Mouse (Mus musculus) layer of hippocampus, adult 9-10 months (tissue): ENCODE results near the gene Zdhhc4.

Experiments
- DNase-seq: peaks from one replicate; pipeline ENCODE4 v3.0.0; 2022; ENCODE audit warnings: low spot score

Zdhhc4 gene

DNA sequence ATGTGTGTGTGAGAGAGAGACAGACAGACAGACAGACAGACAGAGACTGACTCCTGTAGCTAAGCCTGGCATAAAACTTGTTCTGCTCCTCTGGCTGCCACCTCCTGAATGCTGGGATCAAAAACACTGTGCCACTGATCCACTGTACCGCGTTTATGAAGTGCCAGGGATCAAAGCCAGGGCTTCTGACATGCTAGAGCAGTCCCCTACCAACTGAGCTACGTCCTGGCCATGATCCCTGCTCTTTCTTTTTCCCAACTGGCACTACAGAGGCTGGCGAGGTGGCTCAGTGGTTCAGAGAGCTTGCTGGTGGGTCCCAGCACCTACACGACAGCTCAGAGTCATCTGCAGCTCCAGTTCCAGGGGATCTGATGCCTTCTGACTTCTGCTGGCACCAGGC lies 53.3 kb downstream of the Zdhhc4 start:
- DNase-seq = no peak

DNA sequence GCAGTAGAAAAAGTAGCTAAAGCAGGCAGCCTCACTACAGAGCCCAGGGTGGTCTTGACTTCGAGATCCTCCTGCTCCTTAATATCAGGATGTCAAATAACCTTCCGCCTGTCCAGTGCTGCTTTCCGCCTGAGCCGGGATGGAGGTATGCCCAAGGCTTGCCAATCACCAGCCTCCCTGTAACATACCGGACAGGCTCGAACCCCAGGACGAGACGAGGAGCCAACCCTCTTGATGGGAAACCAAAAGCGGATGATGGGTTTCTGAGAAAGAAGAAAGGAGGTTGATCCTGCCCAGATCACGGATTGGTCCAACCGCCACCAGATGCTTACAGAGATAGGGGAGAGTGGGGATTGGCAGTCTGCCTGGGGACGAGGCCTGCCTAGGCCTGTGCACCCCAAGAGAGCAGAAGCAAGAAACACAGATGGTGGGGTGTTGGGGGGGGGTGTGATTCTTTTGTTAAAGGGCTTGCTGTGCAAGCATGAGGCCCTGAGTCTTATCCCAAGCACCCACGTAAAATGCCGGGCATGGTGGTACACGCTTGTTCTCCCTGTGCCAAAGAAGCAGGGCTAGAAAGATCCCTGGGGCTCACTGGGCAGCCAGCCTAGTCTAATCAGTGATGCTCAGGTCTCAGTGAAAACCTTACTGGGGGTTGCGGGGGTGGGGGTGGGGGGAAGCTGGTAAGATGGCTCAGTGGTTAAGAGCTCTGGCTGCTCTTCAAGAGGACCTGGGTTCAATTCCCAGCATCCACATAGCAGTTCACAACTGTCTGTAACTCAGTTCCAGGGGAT lies 56.3 kb downstream of the Zdhhc4 start:
- no peak for DNase-seq

DNA sequence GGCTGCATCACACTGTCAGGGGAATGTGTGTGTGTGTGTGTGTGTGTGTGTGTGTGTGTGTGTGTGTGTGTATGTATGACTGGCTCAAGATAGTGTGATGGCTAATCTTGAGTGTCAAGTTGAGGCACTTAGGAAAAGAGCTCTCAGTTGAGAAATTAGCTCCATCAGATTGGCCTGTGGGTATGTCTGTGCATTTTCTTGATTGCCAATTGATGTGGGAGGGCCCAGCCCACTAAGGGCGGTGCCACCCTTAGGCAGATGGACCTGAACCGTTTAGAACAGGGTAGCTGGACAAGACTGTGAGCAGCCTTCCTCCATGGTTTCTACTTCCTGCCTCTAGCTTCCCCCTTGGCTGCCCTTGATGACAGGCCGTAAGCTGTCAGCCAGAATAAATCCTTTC lies 56.9 kb downstream of the Zdhhc4 start:
- no peak for DNase-seq

DNA sequence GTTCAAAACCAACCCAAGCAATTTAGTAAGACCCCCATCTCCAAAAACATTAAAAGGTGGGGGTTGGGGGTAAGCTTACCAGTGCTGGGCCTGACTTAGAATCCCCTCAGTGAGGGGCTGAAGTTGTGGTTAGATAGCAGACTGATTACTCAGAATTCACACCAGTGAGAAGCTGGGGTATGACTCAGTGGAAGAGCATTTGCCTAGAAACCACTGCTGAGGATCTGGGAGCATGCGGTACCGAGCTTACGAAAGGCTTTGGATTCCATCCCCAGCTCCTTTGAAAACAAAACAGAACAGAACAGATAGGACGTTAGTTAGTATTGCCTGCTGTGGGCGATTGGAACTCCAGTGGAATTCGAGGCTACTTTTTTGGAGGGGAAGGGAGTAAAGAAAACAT lies 57.4 kb downstream of the Zdhhc4 start:
- no peak for DNase-seq

DNA sequence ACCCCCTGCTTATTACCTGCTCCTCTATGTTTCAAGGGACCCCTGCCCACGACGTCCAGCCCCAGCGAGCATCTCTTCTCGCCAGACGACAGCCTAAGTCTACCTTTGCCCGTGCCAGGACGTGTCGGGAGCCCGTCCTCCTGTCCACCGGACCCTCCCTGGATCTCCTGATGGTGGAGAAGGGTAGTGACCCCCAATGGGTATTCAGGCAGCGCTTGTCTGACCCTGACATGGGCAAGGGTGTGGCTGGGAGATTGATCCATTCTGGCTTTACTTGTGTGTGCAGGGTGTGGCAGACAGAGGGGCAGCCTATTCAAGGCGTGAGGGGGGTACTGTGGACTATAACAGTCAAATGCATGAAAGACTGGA lies 58.9 kb downstream of the Zdhhc4 start:
- DNase-seq = no peak

DNA sequence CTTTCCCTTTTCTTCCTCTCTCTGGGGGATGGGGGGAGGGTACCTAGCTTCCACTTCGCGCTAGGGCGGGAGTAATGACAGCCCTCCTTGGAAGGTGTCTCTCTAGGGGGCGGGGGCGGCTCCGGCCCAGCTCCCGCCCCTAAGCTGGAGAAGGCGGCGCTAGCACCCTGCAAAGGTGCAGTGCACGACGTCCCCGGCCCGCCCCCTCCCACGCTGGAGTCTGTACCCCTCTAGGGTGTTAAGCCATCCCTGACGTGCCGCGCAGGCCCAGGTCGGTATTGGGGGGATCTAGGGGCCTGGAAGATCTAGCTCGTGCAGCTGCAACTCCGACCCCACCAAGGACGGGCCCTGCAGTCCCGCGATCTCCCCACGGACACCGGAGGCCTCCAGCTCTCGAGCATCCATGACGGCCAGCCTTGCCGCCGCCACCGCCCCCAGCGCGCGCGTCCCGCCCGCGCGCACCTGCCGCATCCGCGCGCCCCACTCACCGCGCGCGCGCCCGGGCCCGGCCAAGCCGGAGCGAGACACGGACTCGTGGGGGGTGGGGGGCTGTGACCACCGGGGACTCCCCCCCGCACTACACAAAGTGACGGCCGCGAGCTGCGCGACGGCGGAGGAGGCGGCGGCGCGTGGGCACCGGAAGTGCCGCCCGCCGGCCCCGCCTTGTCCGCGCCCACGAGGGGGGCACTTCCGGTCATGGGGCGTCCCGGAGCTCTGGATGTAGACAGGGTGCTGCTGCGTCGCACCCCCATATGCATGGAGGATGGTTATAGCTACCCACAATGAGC lies 59.5 kb downstream of the Zdhhc4 start, which contains the start of gene Zfp316:
Gene Zfp316 (minus strand): TSS at position 660 of the 788 bp plus-strand sequence.
- no peak for DNase-seq

DNA sequence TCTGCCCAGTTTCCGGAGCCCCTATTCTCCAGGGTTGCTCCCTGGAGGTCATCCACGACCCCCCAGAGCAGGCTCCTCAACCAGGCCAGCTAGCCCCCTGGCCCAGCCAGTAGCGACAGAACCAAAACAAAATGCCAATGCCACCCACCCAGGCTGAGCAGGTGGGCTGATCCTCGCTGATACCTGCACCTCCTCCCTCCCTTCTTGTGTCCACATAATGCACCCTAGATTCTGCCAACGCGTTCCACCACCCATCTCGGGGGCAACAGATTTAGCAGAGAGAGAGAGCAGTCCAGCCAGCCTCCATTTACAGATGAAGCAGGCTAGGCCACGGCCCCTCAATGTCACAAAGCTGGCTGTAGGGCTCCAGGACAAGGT lies 60.1 kb downstream of the Zdhhc4 start:
- DNase-seq = no peak

DNA sequence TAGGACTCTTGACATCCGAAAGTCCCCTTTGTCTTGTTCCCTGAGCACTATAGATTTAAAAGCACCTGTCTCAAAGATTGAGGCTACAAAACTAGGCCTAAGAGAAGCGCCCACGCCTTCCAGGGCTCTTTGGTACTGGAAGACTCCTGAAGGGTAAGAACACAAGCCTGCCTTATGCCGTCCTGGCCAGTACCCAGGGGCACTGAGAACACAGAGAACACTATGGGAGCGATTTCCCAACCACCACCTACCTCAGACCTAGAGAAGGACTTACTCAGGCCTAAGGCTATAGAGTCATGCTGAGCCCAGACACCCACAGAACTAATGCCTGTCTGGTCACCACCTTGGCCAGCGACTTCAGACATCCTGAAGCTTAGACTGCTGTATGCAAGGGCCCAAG lies 62.3 kb downstream of the Zdhhc4 start:
- DNase-seq = no peak
